Mouse (Mus musculus): ENCODE results near the gene Stk32c. TPM values are rescaled to one million over a fixed set of nuclear protein-coding genes. Genes with fewer than 3 reads are reported as not detected.

Stk32c gene
- polyA plus RNA-seq (2012; rRNA removed) = 17.4 and 22.6 TPM in 2 replicates

GRCm38 (mm10) chr7:139212754-139213745 is at the start of gene Stk32c, which contains the start of gene Lrrc27:
Gene Stk32c (minus strand): TSS chr7:139213307.
Gene Lrrc27 (plus strand): TSS chr7:139212988.
- TF ChIP-seq POLR2A (IDR thresholded peaks at IDR 0.05; ENCODE audit: borderline replicate concordance, insufficient read depth, low read length) = peak; percentile 80; the same call in 1 of the 2 replicates
- TF ChIP-seq CTCF (IDR thresholded peaks at IDR 0.05; ENCODE audit: borderline replicate concordance, insufficient read depth, low read depth, low read length) = no peak
- no peaks in the 10 kb centered on the region for H3K27me3 ChIP-seq (ENCODE audit: control insufficient read depth, insufficient read depth, low read length)
- peak within 1 kb of the TSS; percentile 81 for H3K4me3 ChIP-seq (replicated peaks; ENCODE audit: insufficient read depth, low read depth, low read length)
- peak within 1 kb of the TSS; percentile 73 for H3K27ac ChIP-seq (ENCODE audit: insufficient read depth, low read length)
- WGBS = 2% methylated on average over 53 of the region's 53 CpGs
- DNase-seq = peak; percentile 99
- H3K4me1 ChIP-seq (ENCODE audit: control insufficient read depth, insufficient read depth, low read length) = no peaks in the 10 kb centered on the region

GRCm38 (mm10) chr7:139257752-139258542 is 44.8 kb upstream of the Stk32c start:
- no peak for TF ChIP-seq CTCF (IDR thresholded peaks at IDR 0.05; ENCODE audit: borderline replicate concordance, insufficient read depth, low read depth, low read length)
- TF ChIP-seq POLR2A (IDR thresholded peaks at IDR 0.05; ENCODE audit: borderline replicate concordance, insufficient read depth, low read length) = no peak
- no peaks in the 10 kb centered on the region for H3K27me3 ChIP-seq (ENCODE audit: control insufficient read depth, insufficient read depth, low read length)
- WGBS = 79% methylated on average over 10 of the region's 10 CpGs
- no peak for DNase-seq
- H3K4me1 ChIP-seq (ENCODE audit: control insufficient read depth, insufficient read depth, low read length) = no peaks in the 10 kb centered on the region; the same call in 1 of the 2 replicates
- no peak overlapping the region for H3K4me3 ChIP-seq (replicated peaks; ENCODE audit: insufficient read depth, low read depth, low read length)
- no peak overlapping the region for H3K27ac ChIP-seq (ENCODE audit: insufficient read depth, low read length)

GRCm38 (mm10) chr7:139254626-139255025 is 41.5 kb upstream of the Stk32c start:
- no peak overlapping the region for H3K4me3 ChIP-seq (replicated peaks; ENCODE audit: insufficient read depth, low read depth, low read length)
- TF ChIP-seq POLR2A (IDR thresholded peaks at IDR 0.05; ENCODE audit: borderline replicate concordance, insufficient read depth, low read length) (no peak), CTCF (IDR thresholded peaks at IDR 0.05; ENCODE audit: borderline replicate concordance, insufficient read depth, low read depth, low read length) (no peak)
- no peak for DNase-seq
- no peaks in the 10 kb centered on the region for H3K27me3 ChIP-seq (ENCODE audit: control insufficient read depth, insufficient read depth, low read length)
- H3K4me1 ChIP-seq (ENCODE audit: control insufficient read depth, insufficient read depth, low read length) = peaks cover 3% of the 10 kb centered on the region; the same call in 1 of the 2 replicates
- H3K27ac ChIP-seq (ENCODE audit: insufficient read depth, low read length) = no peak overlapping the region
- WGBS = 49% methylated on average over 5 of the region's 5 CpGs

GRCm38 (mm10) chr7:139253462-139253861 is 40.4 kb upstream of the Stk32c start:
- H3K4me1 ChIP-seq (ENCODE audit: control insufficient read depth, insufficient read depth, low read length) = peaks cover 5% of the 10 kb centered on the region; the same call in 1 of the 2 replicates
- no peak overlapping the region for H3K27ac ChIP-seq (ENCODE audit: insufficient read depth, low read length)
- TF ChIP-seq CTCF (IDR thresholded peaks at IDR 0.05; ENCODE audit: borderline replicate concordance, insufficient read depth, low read depth, low read length) (no peak), POLR2A (IDR thresholded peaks at IDR 0.05; ENCODE audit: borderline replicate concordance, insufficient read depth, low read length) (no peak)

GRCm38 (mm10) chr7:139252986-139253385 is 39.9 kb upstream of the Stk32c start:
- DNase-seq = no peak
- Histone ChIP-seq H3K27ac (ENCODE audit: insufficient read depth, low read length) (no peak overlapping the region), H3K27me3 (ENCODE audit: control insufficient read depth, insufficient read depth, low read length) (no peaks in the 10 kb centered on the region), H3K4me3 (replicated peaks; ENCODE audit: insufficient read depth, low read depth, low read length) (no peak overlapping the region), H3K4me1 (ENCODE audit: control insufficient read depth, insufficient read depth, low read length) (peaks cover 5% of the 10 kb centered on the region; the same call in 1 of the 2 replicates)
- TF ChIP-seq CTCF (IDR thresholded peaks at IDR 0.05; ENCODE audit: borderline replicate concordance, insufficient read depth, low read depth, low read length) = no peak
- TF ChIP-seq POLR2A (IDR thresholded peaks at IDR 0.05; ENCODE audit: borderline replicate concordance, insufficient read depth, low read length) = no peak
- WGBS = 79% methylated on average over 9 of the region's 9 CpGs

More at GRCm38 (mm10) chr7:139253462-139253861, 40.4 kb upstream of the Stk32c start:
- 88% methylated on average over 3 of the region's 3 CpGs for WGBS
- Histone ChIP-seq H3K4me3 (replicated peaks; ENCODE audit: insufficient read depth, low read depth, low read length) (no peak overlapping the region), H3K27me3 (ENCODE audit: control insufficient read depth, insufficient read depth, low read length) (no peaks in the 10 kb centered on the region)
- DNase-seq = no peak

GRCm38 (mm10) chr7:139252566-139252965 is 39.5 kb upstream of the Stk32c start:
- DNase-seq = no peak
- Histone ChIP-seq H3K27me3 (ENCODE audit: control insufficient read depth, insufficient read depth, low read length) (no peaks in the 10 kb centered on the region), H3K4me3 (replicated peaks; ENCODE audit: insufficient read depth, low read depth, low read length) (no peak overlapping the region), H3K4me1 (ENCODE audit: control insufficient read depth, insufficient read depth, low read length) (peaks cover 5% of the 10 kb centered on the region; the same call in 1 of the 2 replicates), H3K27ac (ENCODE audit: insufficient read depth, low read length) (no peak overlapping the region)
- TF ChIP-seq CTCF (IDR thresholded peaks at IDR 0.05; ENCODE audit: borderline replicate concordance, insufficient read depth, low read depth, low read length) (no peak), POLR2A (IDR thresholded peaks at IDR 0.05; ENCODE audit: borderline replicate concordance, insufficient read depth, low read length) (no peak)
- 88% methylated on average over 7 of the region's 7 CpGs for WGBS

- H3K4me1 ChIP-seq (ENCODE audit: control insufficient read depth, insufficient read depth, low read length) = peaks cover 8% of the 10 kb centered on the region; the same call in 1 of the 2 replicates
- no peak overlapping the region for H3K27ac ChIP-seq (ENCODE audit: insufficient read depth, low read length)
- no peak for TF ChIP-seq POLR2A (IDR thresholded peaks at IDR 0.05; ENCODE audit: borderline replicate concordance, insufficient read depth, low read length)
- no peak for TF ChIP-seq CTCF (IDR thresholded peaks at IDR 0.05; ENCODE audit: borderline replicate concordance, insufficient read depth, low read depth, low read length)
- H3K27me3 ChIP-seq (ENCODE audit: control insufficient read depth, insufficient read depth, low read length) = no peaks in the 10 kb centered on the region
- DNase-seq = no peak
- WGBS = 72% methylated on average over 5 of the region's 5 CpGs
- H3K4me3 ChIP-seq (replicated peaks; ENCODE audit: insufficient read depth, low read depth, low read length) = no peak overlapping the region
Observed at GRCm38 (mm10) chr7:139251881-139252301, 38.8 kb upstream of the Stk32c start.
